Mouse (Mus musculus) embryonic facial prominence, embryonic 11.5 days (tissue): ENCODE results near the gene Slc6a11. TPM values are rescaled to one million over a fixed set of nuclear protein-coding genes. Genes with fewer than 3 reads are reported as not detected.

ENCODE experiments used
- ATAC-seq: fragments of 200-750 bp; cut with Nextera tagmentation; replicated peaks from 2 replicates; pipeline ENCODE4 v1.8.0; 2017; ENCODE audit warnings: low read depth; ENCODE audit not compliant: insufficient number of reproducible peaks, low FRiP score, low TSS enrichment
- DNase-seq: peaks from one replicate; pipeline ENCODE4 v3.0.0-alpha.2; 2015; ENCODE audit warnings: low spot score
- H3K27ac ChIP-seq: fragments of 300-500 bp; sonication (generic); replicated peaks from 2 replicates; pipeline ENCODE4 v1.5.1; 2014; ENCODE audit warnings: mild to moderate bottlenecking, low read depth, low read length, control low read depth
- H3K27me3 ChIP-seq: fragments of 300-500 bp; sonication (generic); 2 replicates; pipeline ENCODE4 v1.6.1; 2014; ENCODE audit warnings: mild to moderate bottlenecking, low read length, moderate library complexity, mixed read lengths; ENCODE audit not compliant: control insufficient read depth, insufficient read depth
- H3K36me3 ChIP-seq: fragments of 300-500 bp; sonication (generic); replicated peaks from 2 replicates; pipeline ENCODE4 v1.6.1; 2014; ENCODE audit warnings: low read depth, mild to moderate bottlenecking, low read length, moderate library complexity, mixed read lengths; ENCODE audit not compliant: control insufficient read depth, insufficient read depth
- H3K4me1 ChIP-seq: fragments of 300-500 bp; sonication (generic); 2 replicates; pipeline ENCODE4 v1.6.1; 2014; ENCODE audit warnings: low read length, mixed read lengths; ENCODE audit not compliant: control insufficient read depth, insufficient read depth
- H3K4me2 ChIP-seq: fragments of 300-500 bp; sonication (generic); 2 replicates; pipeline ENCODE4 v1.6.1; 2014; ENCODE audit warnings: low read depth, mild to moderate bottlenecking, control low read depth, low read length, moderate library complexity
- H3K4me3 ChIP-seq: fragments of 300-500 bp; sonication (generic); 2 replicates; pipeline ENCODE4 v1.5.1; 2014; ENCODE audit warnings: low read depth, low read length, control low read depth
- H3K9ac ChIP-seq: fragments of 300-500 bp; sonication (generic); replicated peaks from 2 replicates; pipeline ENCODE4 v1.6.1; 2014; ENCODE audit warnings: mild to moderate bottlenecking, control low read depth, low read length
- H3K9me3 ChIP-seq: fragments of 300-500 bp; sonication (generic); replicated peaks from 2 replicates; pipeline ENCODE4 v1.6.1; 2016; ENCODE audit warnings: mild to moderate bottlenecking, low read length, inconsistent platforms, mixed read lengths; ENCODE audit not compliant: control insufficient read depth
- WGBS: fragments of 180-500 bp; shearing (Covaris S2); extraction: QIAGEN DNeasy Blood & Tissue Kit; methylation state at CpG from one replicate; pipeline ENCODE4 v1.1.7; 2014; 5-methylcytosine and 5-hydroxymethylcytosine counted together
- polyA plus RNA-seq: library from polyadenylated mRNA; unstranded; fragments of >200 nt; fragmentation: Nextera tagmentation; extraction: Ambion mirVana; gene quantifications from 2 replicates; pipeline ENCODE4 v1.2.1, GENCODE M21; 2014

The Slc6a11 gene
- polyA plus RNA-seq, 1 experiment from 2014 or later, result 0.14 TPM

DNA sequence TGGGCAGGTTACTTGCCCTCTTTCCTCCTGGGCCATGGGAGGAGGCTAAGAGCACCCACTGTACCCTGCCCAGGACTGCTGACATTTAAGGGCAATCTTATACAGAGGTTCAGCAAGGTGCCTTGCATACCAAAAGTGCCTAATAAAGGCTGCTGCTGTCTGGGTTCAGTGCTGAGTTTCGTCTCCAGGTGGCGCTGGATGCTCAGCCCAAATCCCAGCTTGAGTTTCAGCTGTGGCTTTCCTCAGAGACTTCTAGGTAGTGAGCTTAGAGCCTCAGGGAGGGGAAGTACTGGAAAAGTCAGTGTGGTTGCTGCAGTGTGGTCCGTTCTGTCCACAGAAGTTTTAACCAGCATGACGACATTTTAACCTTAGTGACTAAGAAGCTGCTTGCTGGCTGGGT, 93.4 kb downstream of the Slc6a11 start:
- WGBS, result 11% methylated on average over 4 of the region's 4 CpGs
- H3K4me1 ChIP-seq, result no peaks in the 10 kb centered on the region

DNA sequence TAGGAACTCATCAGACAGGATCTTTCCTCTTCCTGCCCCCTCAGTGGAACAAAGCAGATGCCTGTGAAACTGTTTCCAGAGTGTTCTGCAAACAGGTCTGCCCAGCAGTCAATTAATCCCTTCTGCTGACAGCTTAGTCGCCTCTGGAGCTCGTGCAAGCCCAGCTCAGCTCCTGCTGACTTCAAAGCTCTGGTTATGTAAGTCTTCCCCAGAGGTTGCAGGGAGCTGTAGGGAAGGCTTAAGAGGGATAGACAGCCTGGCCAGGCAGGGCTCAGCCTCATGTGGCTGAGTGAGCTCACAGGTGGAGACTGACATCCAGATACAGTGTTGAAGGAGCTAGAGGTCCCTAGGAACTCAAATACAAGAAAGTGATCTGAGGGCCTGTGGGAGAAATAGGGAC, 96.3 kb downstream of the Slc6a11 start:
- H3K36me3 ChIP-seq, result no peaks in the 10 kb centered on the region
- no peak overlapping the region for H3K9ac ChIP-seq
- no peak overlapping the region for H3K4me2 ChIP-seq
- H3K4me3 ChIP-seq, result no peak overlapping the region
- WGBS, result 2% methylated on average over 2 of the region's 2 CpGs
- DNase-seq (peak; percentile 20), ATAC-seq (no peak)
- no peaks in the 10 kb centered on the region for H3K4me1 ChIP-seq
- H3K27ac ChIP-seq, result no peak overlapping the region
- H3K27me3 ChIP-seq, result no peaks in the 10 kb centered on the region
- no peaks in the 10 kb centered on the region for H3K9me3 ChIP-seq

More for the DNA sequence above, 93.4 kb downstream of the Slc6a11 start:
- H3K9me3 ChIP-seq, result no peaks in the 10 kb centered on the region
- DNase-seq (peak; percentile 40), ATAC-seq (no peak)
- H3K36me3 ChIP-seq, result no peaks in the 10 kb centered on the region
- no peaks in the 10 kb centered on the region for H3K27me3 ChIP-seq
- H3K4me3 ChIP-seq, result no peak overlapping the region
- no peak overlapping the region for H3K9ac ChIP-seq
- no peak overlapping the region for H3K27ac ChIP-seq
- no peak overlapping the region for H3K4me2 ChIP-seq

DNA sequence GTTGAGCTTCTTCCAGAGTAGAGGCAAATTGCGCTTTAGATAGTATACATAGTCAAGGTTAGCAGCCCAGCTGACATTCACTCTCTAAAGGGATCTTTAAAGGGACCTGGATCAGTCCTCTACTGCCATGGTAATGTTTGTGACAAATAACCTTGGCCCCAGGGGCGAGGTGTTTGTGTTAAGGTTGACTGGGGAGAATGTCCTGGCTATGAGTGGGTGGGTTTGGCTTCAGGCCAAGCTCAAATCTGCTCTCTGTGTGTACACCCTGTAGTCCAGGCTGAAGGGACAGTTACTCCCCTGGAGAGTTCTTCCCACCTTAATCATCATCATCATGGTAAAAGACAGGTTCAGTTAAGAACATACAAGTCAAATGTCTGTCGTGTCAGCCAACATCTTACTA, 97.2 kb downstream of the Slc6a11 start:
- Histone ChIP-seq H3K4me1 (no peaks in the 10 kb centered on the region), H3K4me2 (no peak overlapping the region), H3K9ac (no peak overlapping the region), H3K27ac (no peak overlapping the region), H3K36me3 (no peaks in the 10 kb centered on the region), H3K27me3 (no peaks in the 10 kb centered on the region), H3K4me3 (no peak overlapping the region), H3K9me3 (no peaks in the 10 kb centered on the region)
- ATAC-seq, result no peak
- 76% methylated on average over 3 of the region's 3 CpGs for WGBS
- DNase-seq, result no peak

DNA sequence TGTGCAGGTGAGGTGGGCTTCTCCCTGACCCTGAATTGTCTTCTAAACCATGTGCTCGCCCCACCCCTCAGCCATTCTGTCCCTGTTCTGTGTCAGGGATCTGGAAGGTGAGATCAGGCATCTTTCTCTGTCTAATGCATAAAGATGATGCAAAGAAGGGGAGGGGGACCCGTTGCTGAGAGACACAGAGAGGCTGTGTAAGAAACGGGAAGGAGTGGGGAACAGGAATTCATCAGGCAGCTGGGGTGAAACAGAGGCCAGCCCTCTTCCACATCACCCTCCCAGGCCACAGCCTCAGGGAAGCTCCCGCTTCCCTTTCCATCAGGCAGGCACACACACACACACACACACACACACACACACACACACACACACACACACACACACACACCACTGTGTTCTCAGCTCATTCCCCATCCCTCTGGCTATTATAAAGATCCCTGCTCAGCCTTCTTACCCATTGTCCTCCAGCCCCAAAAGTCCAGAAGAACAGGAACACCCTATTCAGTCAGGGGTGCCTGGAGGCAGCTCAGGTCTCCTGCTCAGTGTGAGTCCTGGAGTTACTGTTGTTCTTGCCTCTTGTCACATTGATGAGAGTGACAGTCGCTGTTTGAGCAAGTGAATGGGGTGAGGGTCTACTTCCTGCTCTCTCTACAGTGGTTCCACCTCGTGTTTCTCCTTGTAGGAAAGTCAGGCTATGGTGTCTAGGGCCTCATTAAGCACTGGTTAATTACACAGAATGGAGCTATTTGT, 108.0 kb downstream of the Slc6a11 start:
- WGBS, result 28% methylated on average over 5 of the region's 6 CpGs
- peak; percentile 74 for ATAC-seq
- Histone ChIP-seq H3K36me3 (no peaks in the 10 kb centered on the region), H3K4me3 (no peak overlapping the region), H3K27me3 (no peaks in the 10 kb centered on the region), H3K9ac (no peak overlapping the region), H3K4me1 (no peaks in the 10 kb centered on the region), H3K4me2 (no peak overlapping the region), H3K27ac (no peak overlapping the region), H3K9me3 (no peaks in the 10 kb centered on the region)
- DNase-seq, result no peak

DNA sequence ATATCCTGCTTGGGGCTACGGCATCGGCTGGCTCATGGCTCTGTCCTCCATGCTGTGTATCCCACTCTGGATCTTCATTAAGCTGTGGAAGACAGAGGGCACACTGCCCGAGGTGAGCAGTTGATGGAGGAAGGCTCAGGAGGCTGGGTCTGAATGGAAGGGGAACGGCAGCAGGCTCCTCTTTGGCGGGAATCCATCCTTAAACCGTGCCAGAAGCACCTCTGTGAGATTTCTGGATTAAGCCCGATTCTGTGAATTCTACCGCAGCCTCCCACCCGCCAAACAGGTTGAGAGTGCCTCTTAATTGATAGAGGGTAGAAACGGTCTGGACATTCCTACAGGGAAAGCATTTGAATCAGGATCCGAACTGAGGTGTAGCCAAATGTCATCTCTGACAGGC, 114.6 kb downstream of the Slc6a11 start:
- no peak overlapping the region for H3K9ac ChIP-seq
- H3K36me3 ChIP-seq, result no peaks in the 10 kb centered on the region
- no peak overlapping the region for H3K4me3 ChIP-seq
- H3K9me3 ChIP-seq, result no peaks in the 10 kb centered on the region
- H3K27ac ChIP-seq, result no peak overlapping the region
- ATAC-seq (no peak), DNase-seq (no peak)
- H3K4me1 ChIP-seq, result no peaks in the 10 kb centered on the region
- no peak overlapping the region for H3K4me2 ChIP-seq
- H3K27me3 ChIP-seq, result no peaks in the 10 kb centered on the region
- 80% methylated on average over 11 of the region's 11 CpGs for WGBS

DNA sequence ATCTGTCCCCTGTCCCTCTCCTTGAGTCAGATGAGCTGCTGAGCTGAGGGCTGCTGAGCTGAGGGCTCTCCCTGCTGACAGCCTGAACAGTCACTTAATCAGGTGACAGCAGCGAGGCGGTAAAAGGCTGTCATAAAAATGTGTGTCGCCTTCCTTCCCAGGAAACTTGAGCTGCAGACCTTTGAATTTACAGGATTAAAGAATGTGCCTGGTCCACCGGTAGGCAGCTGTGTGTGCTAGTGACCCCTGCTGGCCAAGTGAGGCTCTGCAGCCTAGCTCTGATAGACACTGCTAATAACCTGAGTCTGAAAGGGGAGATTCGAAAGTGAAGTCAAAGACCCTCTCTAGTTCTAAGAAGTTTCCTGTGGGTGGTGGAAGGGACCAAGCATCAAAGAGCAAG, 119.3 kb downstream of the Slc6a11 start:
- Histone ChIP-seq H3K27me3 (no peaks in the 10 kb centered on the region), H3K9ac (no peak overlapping the region), H3K36me3 (no peaks in the 10 kb centered on the region), H3K4me1 (no peaks in the 10 kb centered on the region), H3K4me3 (no peak overlapping the region), H3K27ac (no peak overlapping the region), H3K4me2 (no peak overlapping the region), H3K9me3 (no peaks in the 10 kb centered on the region)
- 11% methylated on average over 5 of the region's 5 CpGs for WGBS
- ATAC-seq, result 0 out of 2 replicates have a peak, but pooled peaks have one; percentile 22
- DNase-seq, result peak; percentile 87

DNA sequence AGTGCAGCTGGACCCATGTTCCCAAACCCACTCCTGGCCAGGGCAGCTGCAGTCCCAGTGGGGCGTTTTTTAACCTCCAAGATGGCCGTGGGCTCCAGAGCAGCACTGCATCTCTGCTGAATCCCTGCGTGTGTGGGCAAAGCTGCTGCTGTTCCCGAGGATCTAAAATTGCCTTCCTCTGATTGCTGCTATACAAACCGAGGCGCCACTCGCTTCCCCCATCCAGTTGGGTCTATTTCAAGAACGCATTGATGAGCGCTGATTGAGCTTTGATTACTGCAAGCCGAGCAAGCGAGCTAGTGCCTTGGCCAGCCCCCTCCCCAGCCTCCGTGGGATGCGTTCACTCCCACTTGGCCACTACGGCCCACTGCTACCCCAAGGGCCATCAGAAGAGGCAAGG, 123.9 kb downstream of the Slc6a11 start:
- Histone ChIP-seq H3K4me3 (no peak overlapping the region), H3K9ac (no peak overlapping the region), H3K27ac (no peak overlapping the region), H3K36me3 (no peaks in the 10 kb centered on the region), H3K9me3 (no peaks in the 10 kb centered on the region), H3K4me2 (no peak overlapping the region), H3K27me3 (no peaks in the 10 kb centered on the region), H3K4me1 (no peaks in the 10 kb centered on the region)
- 74% methylated on average over 14 of the region's 14 CpGs for WGBS
- ATAC-seq (no peak), DNase-seq (no peak)

DNA sequence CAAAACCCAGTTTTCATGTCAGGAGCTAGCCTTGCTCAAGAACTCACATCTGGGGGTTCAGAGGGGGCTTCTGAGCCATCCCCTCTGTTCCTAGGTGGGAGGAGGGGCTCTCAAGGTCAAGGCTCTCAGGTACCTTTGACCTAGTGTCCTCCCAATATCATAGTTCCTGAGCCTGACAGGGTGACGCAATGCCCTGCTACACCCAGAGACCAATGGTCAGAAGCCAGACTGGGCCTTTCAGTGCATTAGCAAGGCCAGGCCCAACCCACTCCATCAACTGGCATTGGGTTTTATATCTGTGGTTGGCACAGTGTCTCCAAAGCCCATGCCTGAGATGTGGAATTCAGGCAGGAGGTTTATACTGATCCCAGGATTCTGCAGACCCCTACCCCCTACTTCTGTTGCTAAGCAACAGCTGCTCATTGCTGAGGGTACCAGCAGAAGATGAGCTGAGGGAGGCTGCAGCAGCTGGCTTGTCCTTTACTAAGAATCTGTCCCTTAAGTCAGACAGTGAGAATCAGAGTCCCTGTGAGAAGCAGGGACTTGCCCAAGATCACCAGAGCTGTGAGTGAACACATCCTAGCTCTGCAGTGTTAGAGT, 126.8 kb downstream of the Slc6a11 start:
- Histone ChIP-seq H3K4me3 (no peak overlapping the region), H3K27me3 (no peaks in the 10 kb centered on the region), H3K27ac (no peak overlapping the region), H3K4me1 (no peaks in the 10 kb centered on the region), H3K9ac (no peak overlapping the region), H3K4me2 (no peak overlapping the region), H3K36me3 (no peaks in the 10 kb centered on the region), H3K9me3 (no peaks in the 10 kb centered on the region)
- DNase-seq (no peak), ATAC-seq (no peak)
- WGBS, result 73% methylated on average over 1 of the region's 1 CpGs
